Mouse (Mus musculus) liver, adult 2 months (tissue): ENCODE results near the gene Prss54. TPM values are rescaled to one million over a fixed set of nuclear protein-coding genes. Genes with fewer than 3 reads are reported as not detected.

Experiments
- DNase-seq: peaks from one replicate; pipeline ENCODE4 v3.0.0-alpha.2; 2011; ENCODE audit warnings: low read depth, low spot score; ENCODE audit errors: extremely low read depth
- H3K27ac ChIP-seq: fragments of 200-500 bp; replicated peaks from 2 replicates; pipeline ENCODE4 v1.5.1; 2012; ENCODE audit warnings: low read depth, mild to moderate bottlenecking, control low read depth, inconsistent platforms, low read length; ENCODE audit not compliant: insufficient read depth
- H3K27me3 ChIP-seq: fragments of 200-500 bp; 2 replicates; pipeline ENCODE4 v1.6.1; 2012; ENCODE audit warnings: mild to moderate bottlenecking, moderate library complexity, low read length, inconsistent platforms; ENCODE audit not compliant: control insufficient read depth, insufficient read depth
- H3K36me3 ChIP-seq: fragments of 200-500 bp; 2 replicates; pipeline ENCODE4 v1.6.1; 2012; ENCODE audit warnings: low read length, inconsistent platforms; ENCODE audit not compliant: control insufficient read depth, insufficient read depth
- H3K4me1 ChIP-seq: fragments of 200-500 bp; 2 replicates; pipeline ENCODE4 v1.6.1; 2011; ENCODE audit warnings: low read length; ENCODE audit not compliant: control insufficient read depth, insufficient read depth
- H3K4me3 ChIP-seq: fragments of 200-500 bp; 2 replicates; pipeline ENCODE4 v1.5.1; 2011; ENCODE audit warnings: low read depth, mild to moderate bottlenecking, control low read depth, low read length, moderate library complexity; ENCODE audit not compliant: insufficient read depth
- H3K79me2 ChIP-seq: fragments of 200-500 bp; 2 replicates; pipeline ENCODE4 v1.6.1; 2012; ENCODE audit warnings: inconsistent platforms, mild to moderate bottlenecking, low read length, moderate library complexity; ENCODE audit not compliant: control insufficient read depth, insufficient read depth
- H3K9ac ChIP-seq: fragments of 200-500 bp; 2 replicates; pipeline ENCODE4 v1.6.1; 2012; ENCODE audit warnings: low read depth, mild to moderate bottlenecking, control low read depth, inconsistent platforms, low read length
- CTCF ChIP-seq: fragments of 200-500 bp; IDR thresholded peaks from 2 replicates; pipeline ENCODE4 v1.5.1; 2011; ENCODE audit warnings: low read depth, low read length, control low read depth
- POLR2A ChIP-seq: fragments of 200-500 bp; IDR thresholded peaks from 2 replicates; pipeline ENCODE4 v1.6.1; 2011; ENCODE audit warnings: low read length, control low read depth; ENCODE audit not compliant: insufficient read depth; ENCODE audit errors: extremely low read depth
- WGBS: fragments of 180-500 bp; shearing (Covaris S2); methylation state at CpG from one replicate; pipeline ENCODE4 v1.1.7; 2018; 5-methylcytosine and 5-hydroxymethylcytosine counted together
- polyA plus RNA-seq: library from polyadenylated mRNA; depleted of rRNA; stranded (reverse); fragments of >200 nt; gene quantifications from 2 replicates; pipeline ENCODE4 v1.2.3, GENCODE M21; 2012; rRNA removed
- total RNA-seq: library from RNA; depleted of rRNA; stranded (reverse); fragments of >200 nt; gene quantifications from 2 replicates; pipeline ENCODE4 v1.2.3, GENCODE M21; 2014; rRNA removed

Gene Prss54
- not detected in 2 replicates for total RNA-seq
- polyA plus RNA-seq = not detected in 2 replicates

GRCm38 (mm10) chr8:95576240-95576639 is at the start of gene Prss54:
Prss54 (minus strand) TSS chr8:95576340.
- Histone ChIP-seq H3K36me3 (no peaks in the 10 kb centered on the region), H3K4me3 (no peak within 1 kb of the TSS), H3K27ac (no peak within 1 kb of the TSS), H3K27me3 (no peaks in the 10 kb centered on the region), H3K79me2 (no peaks in the 10 kb centered on the region), H3K4me1 (no peaks in the 10 kb centered on the region), H3K9ac (no peak within 1 kb of the TSS)
- 80% methylated on average over 10 of the region's 10 CpGs for WGBS
- no peak for DNase-seq
- no peak for TF ChIP-seq POLR2A
- TF ChIP-seq CTCF = no peak

DNA sequence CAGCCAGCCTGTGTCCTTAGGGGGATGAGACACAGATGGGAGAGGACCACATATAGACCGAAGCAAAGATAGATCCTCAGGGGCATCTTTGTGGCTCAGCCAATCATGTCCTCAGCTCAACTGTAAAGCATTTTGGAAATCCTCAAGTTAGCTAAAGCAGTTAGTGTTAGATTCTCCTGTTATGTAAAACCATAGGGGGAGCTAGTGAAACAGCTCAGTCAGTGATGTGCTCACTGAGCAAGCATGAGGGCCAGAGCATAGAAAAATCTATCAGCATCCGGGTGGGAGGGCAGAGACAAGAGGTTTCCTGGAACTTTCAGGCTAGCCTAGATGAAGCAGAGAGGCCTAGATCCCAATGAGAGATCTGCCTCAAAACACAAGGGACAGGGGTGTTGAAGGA is 48.7 kb upstream of the Prss54 start:
- no peak overlapping the region for H3K27ac ChIP-seq
- no peak overlapping the region for H3K9ac ChIP-seq
- H3K4me1 ChIP-seq = no peaks in the 10 kb centered on the region
- no peak overlapping the region for H3K4me3 ChIP-seq
- TF ChIP-seq CTCF = no peak
- TF ChIP-seq POLR2A = no peak
- WGBS = 82% methylated on average over 2 of the region's 2 CpGs
- no peaks in the 10 kb centered on the region for H3K79me2 ChIP-seq
- no peaks in the 10 kb centered on the region for H3K27me3 ChIP-seq
- H3K36me3 ChIP-seq = no peaks in the 10 kb centered on the region
- DNase-seq = no peak

DNA sequence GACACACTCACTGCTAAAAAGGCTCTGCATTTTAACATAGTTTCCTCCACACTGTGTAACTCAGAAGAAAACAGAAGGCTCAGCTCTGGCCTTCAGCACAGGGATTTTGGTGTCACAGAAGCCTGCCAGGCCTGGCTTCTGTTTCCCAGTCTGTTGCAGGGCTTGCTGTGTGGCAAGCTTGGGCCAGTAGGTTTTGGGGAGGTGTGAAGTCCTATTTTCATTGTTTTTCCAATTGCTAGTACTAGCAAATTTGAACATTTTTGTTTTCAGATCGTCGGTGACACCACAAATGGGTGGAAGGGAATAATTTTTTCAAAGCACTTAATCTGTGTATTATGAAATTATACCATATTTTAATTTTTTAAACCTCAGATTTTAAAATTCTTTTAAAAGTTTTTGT is 43.9 kb upstream of the Prss54 start:
- no peak for DNase-seq
- Histone ChIP-seq H3K27ac (no peak overlapping the region), H3K4me3 (no peak overlapping the region), H3K27me3 (no peaks in the 10 kb centered on the region), H3K4me1 (no peaks in the 10 kb centered on the region), H3K9ac (no peak overlapping the region), H3K36me3 (no peaks in the 10 kb centered on the region), H3K79me2 (no peaks in the 10 kb centered on the region)
- WGBS = 85% methylated on average over 2 of the region's 2 CpGs
- TF ChIP-seq CTCF (no peak), POLR2A (no peak)

DNA sequence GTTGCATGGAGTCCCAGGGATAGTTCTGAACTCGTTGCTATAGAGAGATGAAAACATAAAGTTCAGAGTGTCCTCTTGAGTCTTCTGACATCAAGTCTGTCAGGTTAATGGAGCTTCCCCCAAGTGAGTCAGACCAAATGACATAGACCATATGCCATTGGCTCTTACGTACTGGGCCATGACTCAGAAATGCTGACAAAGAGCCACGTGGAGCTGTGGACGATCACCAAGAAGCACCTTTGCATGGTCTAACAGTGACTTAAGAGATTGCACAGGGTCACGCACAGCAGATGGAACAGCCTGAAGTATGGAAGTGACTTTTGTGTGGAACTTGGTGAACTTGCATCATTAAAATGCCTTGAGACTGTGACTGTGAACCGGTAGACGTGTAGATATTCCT is 40.2 kb upstream of the Prss54 start:
- H3K79me2 ChIP-seq = no peaks in the 10 kb centered on the region
- H3K36me3 ChIP-seq = no peaks in the 10 kb centered on the region
- no peak for TF ChIP-seq CTCF
- no peak for TF ChIP-seq POLR2A
- H3K27ac ChIP-seq = no peak overlapping the region
- no peak overlapping the region for H3K9ac ChIP-seq
- no peak overlapping the region for H3K4me3 ChIP-seq
- DNase-seq = no peak
- 91% methylated on average over 7 of the region's 7 CpGs for WGBS
- 0 out of 2 replicates have a peak, but pooled peaks cover 4% of the 10 kb centered on the region for H3K27me3 ChIP-seq
- no peaks in the 10 kb centered on the region for H3K4me1 ChIP-seq

DNA sequence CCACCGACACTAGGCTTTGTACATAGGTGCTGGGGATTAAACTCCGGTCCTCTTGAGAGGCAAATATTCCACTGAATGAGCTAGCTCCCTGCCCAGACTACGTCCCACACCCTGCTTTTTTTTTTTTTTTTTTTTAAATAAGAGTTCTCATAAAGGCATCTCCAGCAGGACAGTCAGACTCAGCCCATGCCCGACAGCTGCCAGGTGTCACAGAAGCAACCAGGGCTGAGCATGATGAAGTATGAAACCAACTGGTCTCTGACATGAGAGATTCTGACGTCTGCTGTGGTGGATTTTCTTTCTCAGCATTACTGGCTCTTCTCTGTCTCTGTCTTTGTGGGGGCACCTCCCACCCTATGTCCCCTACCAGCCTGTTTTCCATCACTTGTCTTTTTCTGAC is 35.6 kb upstream of the Prss54 start:
- H3K27me3 ChIP-seq = 0 out of 2 replicates have a peak, but pooled peaks cover 4% of the 10 kb centered on the region
- no peak overlapping the region for H3K9ac ChIP-seq
- H3K4me1 ChIP-seq = no peaks in the 10 kb centered on the region
- H3K79me2 ChIP-seq = no peaks in the 10 kb centered on the region
- no peaks in the 10 kb centered on the region for H3K36me3 ChIP-seq
- WGBS = 71% methylated on average over 5 of the region's 5 CpGs
- no peak overlapping the region for H3K4me3 ChIP-seq
- DNase-seq = no peak
- no peak for TF ChIP-seq POLR2A
- no peak for TF ChIP-seq CTCF
- no peak overlapping the region for H3K27ac ChIP-seq

GRCm38 (mm10) chr8:95610749-95611148 is 34.6 kb upstream of the Prss54 start:
- H3K36me3 ChIP-seq = no peaks in the 10 kb centered on the region
- no peak overlapping the region for H3K27ac ChIP-seq
- H3K9ac ChIP-seq = no peak overlapping the region
- TF ChIP-seq CTCF (no peak), POLR2A (no peak)
- H3K4me1 ChIP-seq = no peaks in the 10 kb centered on the region
- no peak overlapping the region for H3K4me3 ChIP-seq
- H3K79me2 ChIP-seq = no peaks in the 10 kb centered on the region
- DNase-seq = peak; percentile 2
- 50% methylated on average over 14 of the region's 14 CpGs for WGBS
- 0 out of 2 replicates have a peak, but pooled peaks cover 4% of the 10 kb centered on the region for H3K27me3 ChIP-seq
